Mouse (Mus musculus): ENCODE measurements at regions not wholly inside any gene's neighbourhood (a gene's known extent, or its start where the extent isn't known, plus 50 kb on each side); places are given as distances from the start of the nearest gene placed in this dataset.

DNA sequence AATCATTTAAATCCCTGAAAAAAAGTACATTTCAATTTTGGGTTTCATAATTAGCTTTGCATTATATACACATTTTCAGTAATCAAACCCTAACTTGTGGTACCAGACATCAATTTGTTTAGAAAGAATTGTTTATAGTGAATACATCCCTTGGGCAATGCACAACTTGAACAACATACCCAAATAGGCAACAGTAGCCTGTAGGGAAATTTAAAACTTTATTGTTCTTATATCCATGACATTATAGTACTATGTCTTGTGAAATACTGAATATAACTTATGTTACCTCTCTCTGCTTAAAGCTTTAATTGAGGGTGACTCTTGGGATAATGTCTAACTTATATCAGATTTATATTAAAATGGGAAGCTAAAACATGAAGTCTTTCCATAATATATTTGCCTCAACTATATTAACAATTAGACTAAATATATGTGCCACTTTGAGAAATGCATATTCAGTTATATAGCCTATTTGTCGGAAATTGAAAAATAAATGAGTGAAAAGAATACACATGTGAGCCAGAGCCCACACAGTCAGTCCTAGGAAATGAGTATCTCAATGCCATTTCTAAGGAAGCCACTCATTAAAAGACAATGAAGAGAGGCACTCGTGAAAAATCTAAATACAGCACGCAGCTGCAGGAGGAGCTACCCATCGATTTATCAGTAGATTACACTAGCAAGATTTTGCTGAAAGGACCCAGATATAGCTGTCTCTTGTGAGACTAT, 458.1 kb upstream of the Slitrk6 start:
- DNase-seq (ENCODE audit: low spot score in 2 of 2): no peak

DNA sequence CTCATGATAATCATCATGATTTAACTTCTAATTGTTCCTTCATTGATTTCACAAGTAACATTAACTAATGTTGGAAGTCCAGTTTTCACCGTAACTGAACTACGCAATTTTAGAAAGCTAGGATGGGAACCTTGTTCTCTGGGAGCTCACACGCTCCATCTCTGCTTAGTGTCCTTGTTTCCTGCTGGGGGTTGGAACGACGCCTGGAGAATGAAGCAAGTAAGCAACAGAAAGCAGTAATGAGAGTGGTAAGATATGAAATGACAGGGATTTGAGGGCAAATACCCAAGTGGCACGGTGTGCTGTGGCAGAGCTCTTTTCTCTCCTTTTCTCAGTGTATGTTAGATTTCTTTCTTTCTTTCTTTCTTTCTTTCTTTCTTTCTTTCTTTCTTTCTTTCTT, 448.0 kb upstream of the Slitrk5 start:
- peak in 1 of 2 experiments; percentile 57 for DNase-seq (ENCODE audit: low spot score in 2 of 2)

DNA sequence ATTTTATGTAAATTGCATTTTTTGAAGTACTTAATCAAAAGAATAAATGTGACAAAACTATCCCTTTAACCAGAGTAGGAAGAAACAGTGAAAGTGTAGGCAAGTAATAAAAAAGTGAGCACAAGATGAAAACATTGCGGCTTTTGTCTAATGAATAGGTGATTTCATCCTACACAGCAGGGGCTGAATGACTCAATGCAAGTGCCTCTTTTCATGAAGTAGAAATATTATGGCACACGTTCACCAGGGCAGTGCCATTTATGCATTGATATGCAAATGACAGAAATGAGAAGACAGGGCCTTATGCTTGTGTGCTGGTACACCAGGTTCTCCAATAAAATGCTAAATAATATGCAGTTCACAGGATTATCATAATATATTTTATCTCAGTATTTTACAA, 435.8 kb upstream of the Slitrk5 start:
- no peak for DNase-seq (ENCODE audit: low spot score in 2 of 2)

DNA sequence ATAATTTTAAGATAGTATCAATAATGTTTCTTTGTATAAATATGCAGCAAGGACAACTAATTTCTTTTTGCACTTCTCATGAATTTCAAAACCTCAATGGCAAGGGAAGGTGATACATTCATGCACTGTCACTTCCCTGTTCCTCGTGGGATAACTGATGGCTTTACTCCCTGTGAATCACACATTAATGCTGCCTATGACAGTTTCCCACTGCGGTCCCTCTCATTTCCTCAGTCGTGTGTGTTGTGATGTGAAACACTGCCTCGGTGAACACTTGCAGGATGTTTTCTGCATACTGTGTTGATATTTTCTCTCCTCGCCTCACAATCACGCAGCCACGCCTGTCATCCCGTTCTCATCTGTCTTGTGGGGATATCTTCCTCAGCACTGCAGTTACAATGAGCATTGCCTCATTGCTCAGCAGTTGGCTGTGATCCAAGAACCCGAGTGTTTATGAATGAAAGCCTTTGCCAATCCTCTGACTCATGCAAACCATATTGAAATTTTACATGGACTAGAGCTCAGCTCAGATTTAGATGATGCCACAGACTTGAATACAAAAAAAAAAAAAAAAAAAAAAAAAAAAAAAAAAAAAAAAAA, 425.4 kb upstream of the Slitrk5 start:
- DNase-seq (ENCODE audit: low spot score in 2 of 2): peak; percentile 24 to 71

DNA sequence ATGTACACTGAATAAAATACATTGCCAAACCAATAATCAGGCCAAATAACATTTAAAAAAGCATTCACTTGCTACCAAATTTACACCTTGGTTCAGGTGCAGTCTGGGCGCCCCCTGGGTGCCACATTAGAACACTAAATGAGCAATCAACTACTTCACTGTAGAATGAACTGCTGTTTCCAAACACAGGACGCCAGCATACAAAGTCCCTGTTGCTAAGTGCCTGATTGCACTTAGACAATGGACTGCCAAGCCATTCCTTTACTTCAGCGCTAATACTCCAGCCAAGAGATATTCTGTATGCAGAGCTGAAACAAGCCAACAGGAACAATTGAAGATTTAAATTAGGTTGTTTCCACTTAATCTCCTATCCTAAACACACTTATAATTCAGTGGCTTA, 421.7 kb upstream of the Slitrk5 start:
- no peak for DNase-seq (ENCODE audit: low spot score in 2 of 2)

DNA sequence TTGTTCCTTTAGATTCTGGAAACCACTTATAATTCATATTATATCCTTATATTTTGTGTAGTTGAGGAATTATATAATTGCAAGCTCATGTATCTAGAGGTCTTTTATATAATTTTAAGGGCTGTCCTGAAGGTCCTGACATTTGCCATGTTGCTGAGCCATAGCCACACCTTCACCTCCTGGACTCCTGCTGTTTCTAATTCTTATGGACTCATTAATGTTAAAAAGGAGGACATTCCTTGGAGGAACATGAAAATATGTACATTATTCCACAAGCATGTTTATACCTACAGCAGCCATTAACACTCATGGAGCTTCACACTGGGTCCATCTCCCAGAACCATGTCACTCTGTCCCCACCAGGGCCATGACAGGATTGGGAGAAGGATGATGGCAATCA, 413.2 kb upstream of the Slitrk5 start:
- DNase-seq (ENCODE audit: low spot score in 2 of 2): no peak

DNA sequence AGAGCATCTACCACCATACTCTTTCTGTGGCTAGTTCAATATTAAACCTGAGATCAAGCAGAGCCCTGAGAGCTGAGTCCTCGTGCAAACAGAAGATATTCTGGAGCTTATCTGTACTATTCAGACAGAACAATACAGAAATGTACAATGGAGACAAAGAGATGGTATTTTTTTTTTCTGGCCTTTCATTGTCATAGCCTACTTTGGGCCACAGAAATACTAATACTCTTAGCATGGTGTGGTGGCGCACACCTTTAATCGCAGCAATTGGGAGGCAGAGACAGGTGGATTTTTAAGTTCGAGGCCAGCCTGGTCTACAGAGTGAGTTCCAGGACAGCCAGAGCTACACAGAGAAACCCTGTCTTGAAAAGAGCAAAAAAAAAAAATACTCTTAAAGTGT, 404.7 kb upstream of the Slitrk5 start:
- DNase-seq (ENCODE audit: low spot score in 2 of 2): no peak

DNA sequence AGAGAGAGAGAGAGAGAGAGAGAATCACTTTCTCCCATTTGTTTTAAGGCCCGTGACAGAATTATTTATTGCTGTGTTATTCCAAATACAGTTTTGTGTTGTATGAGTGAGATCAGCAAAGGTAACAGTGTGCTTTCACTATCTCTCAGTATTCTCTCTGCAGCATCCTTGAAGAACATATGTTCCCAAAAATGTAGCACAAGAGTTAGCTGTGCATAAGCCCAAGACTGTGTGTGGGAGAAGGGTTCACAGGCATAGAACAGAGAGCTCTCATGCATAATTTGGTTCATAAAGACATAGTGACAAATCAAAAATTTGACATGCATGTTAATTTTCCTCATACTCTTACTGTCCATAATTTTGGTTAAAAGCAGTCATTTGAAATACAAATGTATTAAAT, 393.5 kb upstream of the Slitrk5 start:
- DNase-seq (ENCODE audit: low spot score in 2 of 2): no peak

DNA sequence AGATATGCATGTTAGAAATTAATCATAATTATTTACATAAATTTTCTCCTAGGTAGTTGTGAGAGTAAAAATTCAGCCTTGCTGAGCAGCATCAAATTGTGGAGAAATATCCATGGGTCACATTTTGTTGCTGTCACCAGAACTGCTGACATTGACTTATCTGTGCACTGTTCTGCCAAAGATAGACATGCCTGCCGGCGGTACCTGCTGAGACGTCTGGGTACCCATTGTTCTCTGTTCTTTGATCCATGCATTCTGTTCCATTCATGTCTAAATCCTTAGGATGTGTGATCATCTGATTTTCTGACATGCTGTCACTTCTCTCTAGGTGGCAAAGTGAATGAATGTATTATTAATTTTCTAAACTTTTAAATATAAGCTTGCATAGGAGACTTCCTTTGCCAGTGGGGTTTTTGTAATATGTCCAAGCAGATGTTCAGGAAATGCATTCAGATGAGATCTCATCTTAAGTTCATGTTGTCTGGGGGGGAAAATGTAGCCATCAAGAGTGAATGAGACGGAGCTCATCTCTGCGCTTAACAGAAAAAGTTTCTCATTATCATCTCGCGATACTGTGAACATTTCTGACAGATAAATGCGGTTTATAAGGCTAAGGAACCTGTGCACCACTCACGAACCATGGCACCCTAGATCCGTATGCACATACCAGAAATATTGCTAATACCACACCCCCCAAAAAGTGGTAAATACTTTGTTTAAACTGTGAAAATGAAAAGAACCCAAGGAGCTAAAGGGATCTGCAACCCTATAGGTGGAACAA, 391.0 kb upstream of the Slitrk5 start:
- no peak for DNase-seq (ENCODE audit: low spot score in 2 of 2)

DNA sequence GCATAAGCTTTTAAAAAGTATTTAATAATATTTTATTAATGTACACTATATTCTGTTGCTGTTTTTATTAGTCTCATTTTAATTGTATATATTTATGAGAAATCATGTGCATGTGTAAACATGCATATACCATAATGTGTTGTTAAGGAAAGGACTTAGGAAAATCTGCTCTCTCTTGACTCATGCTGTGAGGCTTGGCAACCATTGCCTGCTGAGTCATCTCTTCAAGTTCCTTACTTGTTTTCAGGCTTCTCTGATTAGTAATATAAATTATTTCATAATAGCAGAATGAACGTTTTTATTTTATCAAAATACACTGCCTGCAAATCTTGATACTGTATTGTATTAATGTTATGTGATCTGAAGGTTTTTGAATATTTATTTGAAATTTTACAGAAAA, 388.9 kb upstream of the Slitrk5 start:
- no peak for DNase-seq (ENCODE audit: low spot score in 2 of 2)

DNA sequence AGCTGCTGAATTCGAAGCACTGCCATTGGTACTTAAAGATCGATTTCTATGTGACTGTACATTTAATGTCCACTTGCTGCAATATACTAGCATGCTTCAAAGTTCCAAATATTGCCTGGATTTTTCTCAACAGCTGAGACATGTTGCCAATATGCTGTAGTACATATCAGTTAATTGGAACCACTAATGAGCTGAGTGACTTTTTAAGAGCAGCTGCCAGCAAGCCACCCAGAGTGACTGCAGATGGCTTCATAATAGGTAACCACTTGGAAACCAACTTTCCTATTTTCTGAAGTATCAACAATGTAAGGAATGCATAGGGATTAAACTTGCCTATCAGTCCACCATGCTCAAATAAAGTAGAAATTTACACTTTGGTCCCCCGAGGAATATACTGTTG, 379.4 kb upstream of the Slitrk5 start:
- no peak for DNase-seq (ENCODE audit: low spot score in 2 of 2)

DNA sequence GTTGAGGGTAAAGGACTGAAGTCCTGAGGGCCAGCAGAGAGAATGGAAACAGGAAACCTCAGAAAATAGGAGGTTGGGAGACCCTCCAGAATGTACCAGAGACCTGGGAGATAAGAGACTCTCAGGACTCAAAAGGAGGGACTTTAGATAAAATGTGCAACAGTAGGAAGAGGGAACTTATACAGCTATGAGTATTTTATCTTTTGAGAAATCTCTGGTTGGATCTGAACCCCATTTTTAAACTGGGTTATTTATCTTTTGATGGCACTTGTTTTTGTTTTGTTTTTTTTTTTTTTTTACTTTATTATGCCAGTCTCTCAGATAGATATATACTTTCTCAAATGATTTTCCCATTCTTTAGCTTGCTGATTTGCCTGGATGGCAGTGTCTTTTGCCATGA, 377.1 kb upstream of the Slitrk5 start:
- DNase-seq (ENCODE audit: low spot score in 2 of 2): no peak

DNA sequence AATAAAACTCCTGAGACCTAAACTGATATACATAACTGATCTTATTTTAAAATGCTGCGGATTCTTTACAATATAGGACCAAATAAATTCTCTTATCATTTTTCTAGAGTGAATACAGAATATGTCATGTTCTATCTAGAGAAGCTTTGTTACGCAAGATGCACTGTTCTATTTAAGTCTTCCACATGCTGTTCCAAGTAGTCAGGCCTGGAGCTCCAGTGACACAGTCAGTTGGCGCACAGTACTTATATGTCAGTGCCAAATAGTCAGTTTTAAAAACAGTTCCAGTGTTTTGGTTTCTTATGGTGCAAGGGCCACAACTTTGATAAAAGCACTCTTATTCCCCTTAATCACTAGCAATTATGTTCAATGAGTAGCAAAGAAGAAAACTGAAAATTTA, 344.3 kb upstream of the Slitrk5 start:
- DNase-seq (ENCODE audit: low spot score in 2 of 2): no peak

DNA sequence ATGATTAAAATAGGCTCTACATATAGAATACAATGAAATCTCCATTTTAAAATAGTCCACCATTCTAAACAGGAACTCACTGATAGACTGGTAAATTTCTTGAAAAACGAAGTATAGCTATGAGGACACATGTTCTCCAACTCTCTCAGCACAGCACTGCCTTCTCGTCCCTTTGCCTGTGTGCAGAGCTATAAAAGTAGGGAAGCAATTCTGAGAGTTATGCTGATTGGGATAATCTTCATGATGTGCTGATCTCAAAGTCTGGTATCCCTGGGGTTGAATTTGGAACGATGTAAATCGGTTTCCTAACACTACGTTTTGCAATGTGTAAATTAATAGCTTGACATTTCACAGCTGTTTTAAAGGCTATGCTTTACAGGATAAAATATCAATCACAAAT, 321.4 kb upstream of the Slitrk5 start:
- DNase-seq (ENCODE audit: low spot score in 2 of 2): no peak

DNA sequence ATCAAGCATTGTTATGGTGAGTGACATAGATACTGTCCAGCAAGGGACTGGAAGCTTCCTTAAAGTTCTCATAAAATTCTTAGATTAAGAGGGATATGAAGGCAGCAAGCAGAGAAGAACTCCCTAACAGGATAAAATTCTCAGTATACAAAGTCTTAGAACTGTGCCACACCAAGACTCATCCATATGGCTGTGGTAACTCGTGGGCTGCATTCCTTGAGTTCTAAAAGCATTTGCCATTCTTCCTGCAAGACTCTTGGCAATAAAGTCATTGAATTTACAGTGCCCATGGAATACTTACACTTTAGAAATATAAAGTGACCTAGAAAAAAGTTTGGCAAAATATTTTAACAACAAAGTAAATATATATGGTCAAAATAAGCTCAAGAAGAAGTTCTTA, 278.1 kb upstream of the Slitrk5 start:
- no peak for DNase-seq (ENCODE audit: low spot score in 2 of 2)

DNA sequence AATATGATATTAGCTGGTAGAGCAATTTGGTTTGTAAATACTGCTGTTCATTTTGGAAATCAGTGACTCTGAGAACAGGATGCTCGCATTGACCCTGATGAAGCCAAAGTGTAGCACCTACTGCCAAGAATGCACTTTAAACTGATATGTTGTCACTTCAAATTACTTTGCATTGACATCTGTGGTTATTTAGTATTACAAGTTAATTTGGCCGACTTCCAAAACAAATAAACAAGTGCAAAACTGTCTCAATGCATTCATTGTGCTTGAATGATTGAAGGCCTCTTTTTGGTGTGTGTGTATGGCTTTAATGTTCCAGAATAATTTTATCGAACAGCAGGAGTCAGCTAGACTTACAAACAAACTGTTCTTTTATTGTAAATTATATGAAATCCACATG, 274.1 kb upstream of the Slitrk5 start:
- DNase-seq (ENCODE audit: low spot score in 2 of 2): no peak

DNA sequence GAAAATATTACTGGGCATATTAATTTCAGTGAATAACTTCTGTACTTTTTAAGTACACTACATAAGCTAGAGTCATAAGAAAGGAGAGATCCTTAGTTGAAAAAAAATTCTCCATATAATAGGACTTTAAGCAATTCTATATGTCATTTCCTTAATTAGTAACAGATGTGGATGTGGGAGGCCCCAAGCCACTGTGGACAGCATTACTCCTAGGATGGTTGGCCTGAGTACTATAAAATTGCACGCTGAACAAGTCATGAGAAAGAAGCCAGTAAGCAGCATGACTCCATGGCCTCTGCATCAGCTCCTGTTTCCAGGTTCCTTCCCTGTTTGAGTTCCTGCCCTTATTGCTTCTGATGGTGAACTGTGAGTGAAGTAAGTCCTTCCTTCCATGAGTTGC, 272.4 kb upstream of the Slitrk5 start:
- no peak for DNase-seq (ENCODE audit: low spot score in 2 of 2)

DNA sequence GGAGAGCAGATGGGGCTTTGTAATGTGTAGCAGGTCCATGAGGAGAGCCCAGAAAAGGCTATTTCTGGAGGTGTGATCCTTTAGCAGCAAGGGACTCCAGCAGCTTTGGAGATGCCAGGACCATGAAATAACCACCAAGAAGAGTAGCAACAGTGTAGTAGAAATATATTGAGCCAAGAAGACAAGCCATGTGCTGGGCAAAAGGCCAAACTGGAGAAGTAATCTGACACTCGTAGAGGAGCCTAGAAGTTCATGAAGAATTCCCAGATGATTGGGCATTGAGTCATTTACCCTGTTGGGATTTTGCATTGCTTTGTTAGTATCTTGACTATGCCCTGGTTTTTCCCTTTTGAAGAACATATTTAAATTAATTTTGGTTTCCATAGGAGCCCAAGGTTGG, 271.3 kb upstream of the Slitrk5 start:
- DNase-seq (ENCODE audit: low spot score in 2 of 2): no peak

DNA sequence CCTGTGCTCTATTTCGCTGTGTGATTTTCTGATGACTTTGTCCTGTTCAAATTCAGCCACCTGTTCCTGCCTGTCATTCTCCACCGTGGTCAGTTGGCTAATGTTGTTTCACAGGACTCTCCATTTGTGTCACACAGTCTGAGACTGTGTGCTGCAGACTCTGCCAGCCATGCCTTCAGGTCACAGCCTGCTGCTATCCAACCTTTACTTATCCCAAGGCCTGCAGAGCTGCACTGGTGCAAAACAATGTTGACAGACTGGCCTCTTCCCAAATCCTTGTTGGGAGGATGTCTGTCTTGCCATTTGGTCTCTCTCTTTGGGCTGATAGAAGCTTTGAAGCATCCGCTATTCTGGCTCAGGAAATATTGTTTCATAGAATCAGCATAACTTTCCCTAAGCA, 261.4 kb upstream of the Slitrk5 start:
- peak in 1 of 2 experiments; percentile 16 for DNase-seq (ENCODE audit: low spot score in 2 of 2)

DNA sequence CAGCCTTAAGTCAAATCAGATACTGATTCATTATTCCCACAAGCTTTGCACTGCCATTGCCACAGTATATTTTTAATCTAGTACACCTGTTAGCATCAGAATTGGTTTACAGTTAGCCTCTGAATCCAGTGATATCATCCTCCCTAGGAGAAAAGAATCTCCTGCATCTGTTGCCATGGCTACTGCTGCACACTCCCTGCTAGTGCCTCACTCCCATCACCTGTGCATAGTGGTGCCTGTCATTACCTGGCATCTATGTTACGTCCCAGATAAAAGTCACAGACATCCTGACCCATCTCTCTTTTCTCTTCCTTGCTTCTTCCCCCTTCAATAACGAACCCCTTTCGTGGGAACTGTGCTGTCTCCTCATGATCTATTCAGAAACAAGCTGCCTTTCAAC, 256.4 kb upstream of the Slitrk5 start:
- DNase-seq (ENCODE audit: low spot score in 2 of 2): no peak

DNA sequence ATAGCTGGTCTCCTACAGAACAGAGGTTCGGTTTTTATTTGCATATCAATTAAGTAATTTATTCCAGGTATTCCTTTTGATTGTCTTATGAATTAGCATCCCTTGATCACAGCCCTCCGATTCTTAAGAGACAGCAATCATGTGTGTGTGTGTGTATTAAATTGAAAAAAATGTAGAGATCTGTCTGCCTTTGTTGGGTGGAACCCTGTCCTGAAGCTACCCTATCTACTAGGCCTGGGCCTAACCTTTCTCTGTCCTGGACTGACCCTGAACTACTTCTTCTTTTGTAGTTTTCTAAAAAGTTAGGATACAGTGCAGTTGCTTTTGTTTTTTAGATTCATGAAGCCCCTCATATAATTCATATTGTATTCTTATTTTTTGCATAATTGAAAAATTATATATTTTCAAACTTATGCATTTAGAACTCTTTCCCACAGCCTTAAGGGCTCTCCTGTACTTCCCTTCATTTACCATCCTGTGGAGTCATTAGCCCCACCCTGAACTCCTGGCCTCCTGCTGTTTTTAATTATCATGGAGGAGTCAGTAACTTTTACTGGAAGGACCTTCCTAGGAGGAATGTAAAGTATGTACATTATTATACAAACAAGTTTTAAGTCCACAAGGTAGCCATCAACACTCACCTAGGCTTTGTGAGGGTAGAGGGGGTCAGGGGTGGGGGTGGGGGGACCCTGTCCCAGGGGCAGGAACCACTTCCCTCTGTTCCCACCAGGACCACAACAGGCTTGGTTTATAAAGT, 245.6 kb upstream of the Slitrk5 start:
- DNase-seq (ENCODE audit: low spot score in 2 of 2): no peak
